Mouse (Mus musculus) spleen, adult 12 weeks (tissue): Measurements from ENCODE around the gene Phka2.

ENCODE experiments used
- DNase-seq: peaks from one replicate; pipeline ENCODE4 v3.0.0; 2022; ENCODE audit warnings: low spot score

Phka2 gene

DNA sequence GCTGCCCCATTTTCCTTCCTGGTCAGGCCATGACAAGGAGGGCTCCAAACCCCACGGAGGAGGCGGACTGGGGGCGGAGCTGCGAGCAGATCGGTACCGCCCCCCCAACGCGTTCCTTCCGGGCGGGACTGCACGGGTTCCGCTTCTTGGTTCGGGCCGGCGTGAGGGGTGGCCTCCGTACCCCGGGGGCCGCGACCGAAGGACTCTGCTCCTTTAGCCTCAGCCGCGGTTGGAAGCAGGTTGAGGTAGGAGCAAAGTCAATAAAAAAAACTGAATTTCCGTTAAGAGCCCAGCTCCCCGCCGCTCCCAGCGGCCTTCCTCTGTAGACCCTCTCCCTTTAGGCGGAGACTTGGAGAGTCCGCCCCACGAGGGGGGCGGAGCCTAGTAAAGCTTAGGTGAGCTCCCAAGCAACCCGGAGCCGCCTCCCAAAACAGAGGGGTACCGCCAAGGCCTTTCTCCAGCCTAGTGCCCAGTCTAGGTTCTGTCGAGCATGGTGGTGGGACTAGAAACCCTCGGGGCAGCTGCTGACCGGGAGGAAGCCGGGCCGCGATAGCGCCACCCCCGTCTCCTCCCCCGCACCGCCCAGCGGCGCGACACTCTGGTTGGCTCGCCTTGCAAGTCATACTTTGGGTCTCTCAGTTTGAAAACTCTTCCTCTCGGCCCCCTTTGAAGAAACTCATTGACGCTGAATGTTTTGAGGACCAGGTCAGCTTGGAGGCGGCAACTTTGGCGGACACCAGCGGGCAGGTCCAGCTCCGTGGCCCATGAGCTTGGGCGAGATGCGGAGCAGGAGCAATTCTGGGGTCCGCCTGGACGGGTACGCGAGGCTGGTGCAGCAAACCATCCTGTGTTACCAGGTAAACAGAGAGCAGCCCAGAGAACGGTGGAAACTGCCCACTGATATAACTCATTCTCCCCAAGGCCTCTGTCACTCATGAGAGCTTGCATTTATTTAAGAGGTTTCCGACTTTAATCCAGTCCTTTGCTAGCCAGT lies at the start of gene Phka2:
Phka2 (plus strand) TSS at position 119 of the 994 bp plus-strand sequence.
- DNase-seq: peak; percentile 83

DNA sequence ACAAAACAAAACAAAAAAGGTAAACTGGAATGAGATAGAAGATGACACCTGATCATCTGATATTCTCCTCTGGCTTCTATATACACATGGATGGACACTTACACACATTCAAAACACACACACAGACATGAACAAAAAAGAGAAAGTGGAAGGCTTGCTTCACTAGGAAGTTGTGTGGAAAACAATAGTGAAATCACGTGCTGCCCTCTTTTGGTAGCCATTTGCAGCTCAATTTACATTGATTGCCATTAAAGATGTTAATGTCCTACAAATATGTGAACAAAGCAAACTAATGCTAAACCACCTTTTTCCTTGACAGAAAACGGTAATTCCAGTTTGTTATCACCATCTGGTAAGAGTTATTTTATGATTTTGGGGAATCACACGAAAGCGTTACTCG lies 46.3 kb upstream of the Phka2 start:
- no peak for DNase-seq

DNA sequence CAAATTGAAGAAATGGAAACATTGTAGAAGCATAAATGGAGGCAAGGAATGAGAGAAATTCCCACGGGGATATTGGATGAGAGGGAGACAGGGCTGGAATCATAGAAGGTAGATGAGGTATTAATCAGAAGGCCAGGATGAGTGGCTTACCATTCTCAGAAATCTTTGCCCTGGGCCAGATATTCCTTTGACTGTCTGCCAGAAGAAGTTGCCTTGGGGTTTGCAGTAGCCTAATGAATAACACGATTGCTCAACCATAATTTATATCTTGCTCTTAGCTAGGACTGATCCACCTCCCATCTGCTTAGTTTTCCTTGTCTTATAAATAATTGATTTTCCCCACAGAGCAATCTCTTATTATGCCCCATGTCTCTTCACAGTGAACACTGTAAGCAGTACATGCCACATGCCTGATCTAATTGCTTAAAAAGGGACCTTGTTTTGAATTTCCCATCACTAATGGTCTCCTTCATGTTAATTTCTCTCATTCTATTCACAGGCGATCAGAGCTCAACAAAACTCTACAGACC lies 30.6 kb upstream of the Phka2 start:
- DNase-seq: no peak

DNA sequence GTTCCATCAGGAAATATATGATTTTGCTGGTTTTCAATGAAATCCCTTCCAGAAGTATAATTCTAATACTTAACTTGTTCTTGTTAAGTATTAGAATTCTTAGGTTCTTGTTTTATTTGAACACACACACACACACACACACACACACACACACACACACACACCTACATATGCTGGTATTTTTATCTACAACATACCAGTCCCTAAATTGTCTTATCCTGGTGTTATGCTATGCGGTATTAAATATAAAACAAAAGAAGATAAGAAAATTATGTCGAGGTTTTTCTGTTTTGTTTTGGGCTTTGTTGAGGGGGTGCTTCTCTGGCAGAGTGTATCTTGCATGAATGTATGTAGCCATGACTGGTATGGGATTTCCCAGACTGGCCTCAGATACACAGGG lies 12.2 kb upstream of the Phka2 start:
- no peak for DNase-seq

DNA sequence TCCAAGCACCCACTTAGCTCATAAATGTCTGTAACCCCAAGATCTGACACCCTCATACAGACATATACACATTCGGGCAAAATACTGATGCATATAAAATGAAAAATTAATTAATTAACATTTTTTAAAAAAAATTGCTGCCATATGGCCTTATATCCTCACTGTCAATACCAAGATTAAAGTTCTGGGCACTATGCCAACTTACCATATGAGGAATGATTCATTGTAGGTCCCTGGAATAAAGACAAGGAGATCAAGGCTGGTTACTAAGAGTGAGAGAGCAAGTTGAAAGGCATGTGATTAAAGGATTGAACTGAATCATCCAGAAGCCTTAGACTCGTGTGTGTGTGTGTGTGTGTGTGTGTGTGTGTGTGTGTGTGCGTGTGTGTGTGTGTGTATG lies 7.6 kb upstream of the Phka2 start:
- DNase-seq: no peak

DNA sequence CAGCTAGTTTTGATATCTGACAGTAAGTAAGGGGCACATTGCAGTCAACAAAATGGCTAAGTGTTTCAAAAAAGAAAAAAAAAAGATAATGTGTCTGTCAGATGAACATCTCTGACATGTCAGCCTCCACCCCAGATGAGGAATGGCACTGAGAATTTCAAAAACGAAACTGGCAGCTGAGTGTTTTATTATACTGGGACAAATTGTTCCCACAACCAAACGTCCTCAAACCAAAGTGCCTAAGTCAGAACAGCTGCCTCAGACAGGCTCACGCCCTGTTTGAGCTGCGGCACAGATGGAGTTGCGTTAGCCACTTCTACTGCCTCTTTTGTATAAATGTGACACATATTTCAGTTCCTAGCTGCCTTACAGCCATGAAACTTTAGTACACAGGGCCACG lies 7.0 kb upstream of the Phka2 start:
- no peak for DNase-seq

DNA sequence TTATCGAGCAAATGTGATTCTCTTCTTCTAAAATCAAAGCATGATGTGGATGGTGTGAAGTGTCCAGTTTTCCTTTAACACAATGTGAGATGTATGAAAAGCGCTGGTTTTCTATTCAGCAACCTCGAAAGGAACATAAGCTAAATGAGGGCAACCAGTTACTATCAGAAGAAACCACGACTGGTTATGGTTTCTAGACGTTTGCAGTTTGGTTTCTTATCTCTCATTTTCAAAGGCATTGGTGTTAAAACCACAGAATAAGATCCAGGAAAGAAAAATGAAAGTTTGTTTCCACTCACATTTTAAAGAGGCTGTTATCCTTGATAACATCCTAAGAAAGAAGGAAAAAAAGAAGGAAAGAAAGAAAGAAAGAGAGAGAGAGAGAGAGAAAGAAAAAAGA lies 5.5 kb upstream of the Phka2 start:
- no peak for DNase-seq

DNA sequence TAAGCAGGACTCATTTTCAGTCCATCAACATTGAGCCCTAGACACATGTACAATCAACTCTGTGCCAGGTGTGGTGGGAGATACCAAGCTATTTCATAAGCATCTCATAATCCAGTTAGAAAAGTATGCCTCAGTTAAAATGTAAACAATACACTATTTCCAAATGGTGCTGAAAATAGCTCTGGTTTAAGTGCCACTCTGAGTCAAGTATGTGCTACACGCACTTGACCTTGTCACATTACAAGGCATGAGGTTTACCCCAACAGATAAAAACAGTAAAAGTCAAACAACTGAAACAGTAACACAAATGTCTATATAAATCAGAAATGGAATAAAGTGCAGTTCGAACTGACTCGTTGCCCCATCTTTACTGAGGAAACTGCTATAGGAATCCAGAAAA lies 871 bp upstream of the Phka2 start:
- no peak for DNase-seq

DNA sequence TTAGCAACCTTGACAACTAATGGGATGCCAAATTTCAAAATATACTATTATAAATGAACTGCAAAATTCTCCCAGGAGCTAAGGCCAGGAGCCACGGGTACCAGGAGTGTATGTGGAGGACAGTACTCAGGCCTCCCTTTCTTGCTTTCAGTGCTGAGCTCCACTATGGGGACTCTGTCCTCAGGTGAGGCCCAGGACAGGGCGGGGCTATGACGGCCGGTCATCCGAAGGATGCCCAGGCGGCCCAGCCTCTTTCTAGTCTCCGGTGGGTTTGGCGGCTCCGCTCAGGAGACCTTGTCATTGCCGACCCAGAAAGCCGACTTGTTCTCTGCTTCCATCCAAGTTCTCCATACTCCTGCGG lies 299 bp upstream of the Phka2 start:
- DNase-seq: no peak

DNA sequence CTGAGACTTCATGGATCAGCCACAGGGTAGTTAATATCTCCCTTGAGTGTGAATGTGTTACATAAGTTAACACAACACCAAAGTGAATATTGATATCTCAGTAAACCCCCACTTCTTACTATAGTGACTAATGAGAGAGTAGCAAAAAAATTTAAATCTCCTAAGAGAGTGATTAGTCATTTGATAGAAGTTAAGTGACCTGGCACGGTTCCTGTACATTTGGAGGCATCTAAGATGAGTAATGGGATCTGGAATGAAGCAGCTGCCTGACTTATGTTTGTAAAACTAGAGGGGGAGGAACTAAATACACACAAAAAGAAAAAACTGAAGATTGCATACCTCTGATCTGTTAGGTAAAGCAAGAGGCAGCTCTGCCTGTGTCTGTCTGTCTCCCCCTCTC lies 7.1 kb downstream of the Phka2 start:
- DNase-seq: no peak

DNA sequence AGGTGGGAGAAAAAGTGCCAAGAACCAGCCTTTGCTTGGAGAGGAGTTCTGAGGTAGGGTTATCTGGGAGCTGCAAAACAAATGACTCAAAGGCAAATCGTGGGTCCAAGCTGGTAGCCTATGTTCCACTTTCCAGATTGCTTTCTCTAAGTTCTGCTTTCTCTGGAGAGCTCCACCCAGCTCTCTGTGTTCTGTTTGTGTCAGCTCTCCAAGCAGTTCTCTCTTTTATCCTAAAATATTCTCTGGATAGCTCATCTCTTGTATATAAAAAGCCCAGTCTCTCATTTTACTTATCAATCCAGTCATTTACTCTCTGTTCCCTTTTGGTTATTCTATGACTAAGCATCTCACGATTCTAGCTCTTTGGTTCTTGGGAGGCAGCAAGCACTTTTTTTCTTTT lies 8.2 kb downstream of the Phka2 start:
- DNase-seq: no peak

DNA sequence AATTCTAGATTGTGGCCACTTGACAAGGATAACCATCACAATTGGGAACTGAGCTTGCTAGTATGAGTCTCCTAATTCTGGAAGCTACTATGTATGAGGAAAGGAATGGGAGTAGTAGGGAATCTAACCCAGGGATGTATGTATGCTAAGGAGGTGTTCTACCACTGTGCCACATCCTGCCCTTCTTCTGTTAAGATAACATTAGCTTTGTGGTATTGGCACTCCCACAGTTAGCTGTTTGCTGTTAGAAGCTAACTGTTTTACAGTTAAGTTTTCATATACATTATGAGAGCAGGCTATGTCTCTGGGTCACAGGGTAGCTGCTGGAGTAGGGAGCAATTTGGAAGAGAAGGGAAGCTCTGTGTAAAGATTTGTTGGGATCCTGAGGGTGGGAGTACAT lies 14.1 kb downstream of the Phka2 start:
- DNase-seq: no peak

DNA sequence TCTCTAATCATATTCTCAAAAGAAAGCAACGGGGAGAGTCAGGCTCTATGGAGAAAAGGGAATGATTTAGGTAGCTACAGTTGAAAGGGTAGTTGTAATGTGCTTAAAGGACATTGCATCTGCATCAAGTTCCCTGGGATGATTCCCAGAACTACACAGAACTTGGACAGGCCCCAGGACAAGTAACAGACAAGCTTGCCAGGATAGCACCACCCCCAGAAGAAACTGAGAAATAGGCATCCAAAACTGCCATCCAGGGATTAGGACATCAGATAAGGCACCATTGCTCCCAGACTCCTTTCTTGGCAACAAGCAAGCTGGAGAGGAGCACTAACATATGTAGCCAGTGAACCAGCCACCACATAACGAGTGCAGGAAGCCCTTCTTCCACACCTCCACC lies 40.8 kb downstream of the Phka2 start:
- no peak for DNase-seq

DNA sequence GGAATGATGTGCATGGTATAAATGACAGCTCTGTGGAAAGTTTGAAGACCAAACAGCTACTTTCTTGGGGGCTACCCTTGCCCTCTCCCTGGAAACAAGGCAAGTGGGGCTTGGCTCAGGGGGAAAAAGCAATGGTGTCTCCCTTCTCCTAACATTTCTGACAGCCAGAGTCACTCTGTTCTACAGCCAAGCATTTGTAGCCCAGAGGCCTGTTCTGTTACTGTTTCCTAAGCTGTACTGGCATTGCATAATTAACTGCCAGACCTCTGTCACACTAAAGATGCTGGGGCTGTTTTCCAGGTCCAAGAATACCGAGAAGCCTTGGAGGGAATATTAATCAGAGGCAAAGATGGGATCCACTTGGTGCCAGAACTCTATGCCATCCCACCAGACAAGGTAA lies 46.9 kb downstream of the Phka2 start:
- no peak for DNase-seq

DNA sequence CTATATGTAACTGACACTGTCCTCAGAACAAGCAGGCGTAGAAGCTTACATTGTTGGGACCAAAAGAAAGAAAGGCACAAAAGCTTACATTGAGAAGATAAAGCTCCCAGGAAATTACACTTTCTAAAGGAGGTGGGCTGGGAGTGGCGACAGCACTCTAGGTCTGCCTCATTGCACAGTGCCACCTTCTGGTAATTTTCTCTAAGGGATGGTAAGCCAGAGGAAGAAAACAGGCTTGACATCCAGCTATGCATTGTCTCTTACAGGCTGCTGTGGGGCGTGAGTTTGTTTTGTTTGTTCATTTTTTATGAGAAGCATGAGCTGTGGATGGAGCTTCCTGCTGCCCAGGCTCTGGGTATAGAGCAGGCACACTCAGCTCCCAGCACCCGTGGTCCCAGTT lies 50.1 kb downstream of the Phka2 start:
- no peak for DNase-seq

DNA sequence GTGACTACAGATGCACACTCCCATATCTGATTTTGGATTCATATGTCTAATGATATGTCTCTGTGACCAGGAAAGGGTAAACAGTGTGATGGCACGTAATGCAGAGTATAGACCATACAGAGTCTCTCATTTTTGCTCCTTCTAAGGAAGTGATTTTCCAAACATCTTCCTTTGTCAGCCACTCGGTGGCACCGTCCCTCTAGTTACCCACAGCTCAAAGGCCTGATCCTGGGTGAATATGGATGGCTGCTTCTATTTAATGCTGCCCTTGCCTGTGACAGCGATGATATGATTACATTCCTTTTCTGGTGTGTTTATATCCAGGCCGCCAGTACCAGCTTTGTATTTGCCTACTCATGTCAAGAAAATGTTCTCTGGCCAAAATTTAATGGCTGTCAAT lies 81.6 kb downstream of the Phka2 start:
- DNase-seq: no peak

DNA sequence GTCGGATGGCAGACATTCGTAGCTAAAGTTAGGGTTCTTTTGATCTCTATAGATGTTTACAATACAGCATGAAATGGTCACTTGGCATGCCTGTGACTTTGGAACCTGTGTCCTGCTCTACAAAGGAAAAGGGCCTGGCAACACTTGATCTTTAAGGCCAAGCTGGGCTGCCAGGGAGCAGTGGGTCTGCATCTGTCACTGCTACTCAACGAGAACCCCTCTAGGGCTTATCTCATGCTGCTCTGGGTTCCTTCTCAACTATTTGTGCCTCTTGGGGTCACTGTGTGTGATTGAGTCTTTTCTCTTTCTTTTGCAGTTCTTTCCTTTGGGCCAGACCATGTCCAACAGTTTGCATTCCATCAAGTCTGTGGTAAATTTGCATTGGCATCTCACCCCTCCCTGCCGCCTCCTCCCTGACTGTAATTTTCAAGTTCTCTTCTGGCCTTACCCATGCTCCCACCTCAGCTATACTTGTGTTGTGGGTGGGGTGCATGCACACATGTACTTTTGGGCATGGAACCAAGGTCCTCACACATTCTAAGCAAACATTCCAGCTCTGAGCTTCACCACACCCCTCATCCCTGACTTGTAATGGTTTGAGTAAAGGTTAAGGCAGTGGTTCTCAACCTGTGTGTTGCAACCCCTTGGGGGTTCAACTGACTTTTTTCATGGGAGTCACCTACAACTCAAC lies 82.3 kb downstream of the Phka2 start:
- DNase-seq: no peak

DNA sequence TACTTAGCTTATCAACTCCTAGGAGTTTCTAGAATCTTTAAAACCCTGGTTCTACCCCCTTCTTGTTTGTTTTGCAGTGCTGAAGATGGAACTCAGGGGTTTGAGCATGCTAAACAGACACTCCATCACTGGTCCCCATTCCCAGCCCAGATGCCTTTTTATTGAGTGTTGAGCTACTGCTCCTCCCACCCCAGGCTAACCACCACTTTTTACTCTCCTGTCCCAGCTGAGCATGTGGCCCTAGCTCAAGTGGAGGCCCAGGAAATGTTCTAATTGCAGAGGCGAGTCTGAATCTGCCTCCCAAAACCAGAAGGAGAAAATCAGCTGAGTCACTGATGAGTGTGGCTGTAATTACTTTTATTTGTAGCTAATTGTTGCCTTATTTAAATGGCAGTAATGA lies 83.1 kb downstream of the Phka2 start:
- no peak for DNase-seq

DNA sequence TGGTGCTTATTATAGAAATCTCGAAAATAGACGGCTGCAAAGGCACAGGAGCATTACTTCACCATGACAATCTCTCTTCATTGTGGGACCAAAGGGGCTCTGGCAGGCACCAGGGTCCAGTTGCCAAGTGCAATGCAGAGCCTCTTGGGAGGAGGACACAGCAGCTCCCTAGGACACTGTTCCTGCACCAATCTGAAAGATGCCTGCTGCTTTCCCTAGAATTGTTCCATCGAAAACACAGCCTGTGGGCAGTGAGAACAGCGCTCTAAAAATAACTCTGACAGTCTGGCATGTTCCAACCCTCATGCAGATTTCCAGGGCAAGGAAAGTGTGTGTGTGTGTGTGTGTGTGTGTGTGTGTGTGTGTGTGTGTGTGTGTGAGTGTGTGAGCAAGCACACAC lies 86.6 kb downstream of the Phka2 start:
- DNase-seq: no peak

DNA sequence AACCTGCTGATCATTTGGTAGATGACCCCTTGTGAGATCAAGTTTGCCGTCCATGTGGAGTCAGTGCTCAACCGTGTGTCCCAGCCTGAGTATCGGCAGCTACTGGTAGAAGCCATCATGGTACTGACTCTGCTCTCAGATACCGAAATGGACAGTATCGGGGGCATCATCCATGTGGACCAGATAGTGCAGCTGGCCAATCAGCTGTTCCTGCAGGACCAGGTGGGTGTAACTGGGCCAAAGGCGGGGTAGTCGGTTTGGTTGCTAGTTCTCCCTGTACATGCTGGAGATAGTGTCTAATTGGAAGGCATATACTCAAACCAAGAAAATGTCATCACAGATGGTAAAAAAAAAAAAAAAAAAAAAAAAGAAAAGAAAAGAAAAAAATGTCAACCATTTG lies 88.2 kb downstream of the Phka2 start:
- DNase-seq: no peak

DNA sequence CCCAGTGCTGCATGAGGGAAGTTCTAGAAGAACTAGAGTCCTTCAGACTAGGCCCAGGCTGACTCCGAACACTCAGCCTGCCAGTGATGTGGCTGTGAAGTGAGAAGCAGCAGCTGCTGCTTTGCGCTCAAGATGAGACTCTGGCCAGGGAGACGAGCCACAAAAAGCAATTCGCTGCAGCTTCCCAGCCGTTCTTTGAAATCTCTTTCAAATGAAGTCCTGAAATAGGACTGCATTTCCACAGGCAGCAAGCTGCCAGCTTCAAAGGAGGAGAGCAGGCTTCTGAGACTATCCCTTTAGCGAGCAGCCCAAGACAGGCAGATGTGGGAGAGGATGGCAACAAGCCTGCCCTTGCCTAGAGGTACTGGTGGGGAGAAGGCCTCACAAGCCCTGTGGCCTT lies 91.0 kb downstream of the Phka2 start:
- DNase-seq: no peak

DNA sequence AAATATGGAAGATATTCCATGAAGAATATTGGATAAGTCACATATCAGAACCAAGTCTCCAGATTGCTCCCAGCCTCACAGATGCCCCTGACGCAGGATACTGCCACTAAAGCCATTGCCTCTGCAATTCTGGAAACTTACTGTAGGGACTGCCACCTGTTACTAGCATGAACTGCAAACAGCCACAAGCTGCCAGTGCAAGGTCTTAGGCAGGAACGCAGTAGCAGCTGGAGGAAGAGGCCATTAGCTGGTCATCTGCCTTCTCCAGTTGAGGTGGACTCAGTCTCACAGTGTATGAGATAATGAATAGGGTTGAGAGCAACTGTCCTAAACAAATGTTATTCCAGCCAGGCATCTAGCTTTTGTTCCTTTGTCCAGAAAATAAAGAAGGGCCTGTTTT lies 96.1 kb downstream of the Phka2 start:
- DNase-seq: no peak
